Mouse (Mus musculus) central nervous system, embryonic 11.5 days (tissue): ENCODE results near the gene Tbc1d2. TPM values are rescaled to one million over a fixed set of nuclear protein-coding genes. Genes with fewer than 3 reads are reported as not detected.

Experiments used
- polyA plus RNA-seq: library from polyadenylated mRNA; depleted of rRNA; stranded (reverse); fragments of >200 nt; gene quantifications from 2 replicates; pipeline ENCODE4 v1.2.3, GENCODE M21; 2012; rRNA removed

Tbc1d2 gene
- 0.49 and 1.0 TPM in 2 replicates for polyA plus RNA-seq

GRCm38 (mm10) chr4:46650086-46650753, at the start of gene Tbc1d2:
Gene Tbc1d2 (minus strand): TSS chr4:46650209.

GRCm38 (mm10) chr4:46601844-46602423, 48.1 kb downstream of the Tbc1d2 start, which contains the start of gene Coro2a:
Gene Coro2a (minus strand): TSS chr4:46602202.

Other genes starting within 250 kb of the Tbc1d2 start
- gene Hemgn, start 236.7 kb downstream of the Tbc1d2 start, polyA plus RNA-seq = 19.1 and 21.8 TPM in 2 replicates
- 216 and 731 TPM in 2 replicates for gene Anp32b, start 199.3 kb downstream of the Tbc1d2 start, polyA plus RNA-seq
- 50.2 and 73.0 TPM in 2 replicates for gene Nans, start 161.0 kb downstream of the Tbc1d2 start, polyA plus RNA-seq
- 0.80 and 0.93 TPM in 2 replicates for gene Trim14, start 114.1 kb downstream of the Tbc1d2 start, polyA plus RNA-seq
- gene Coro2a, start 48.0 kb downstream of the Tbc1d2 start, polyA plus RNA-seq = 3.7 and 4.9 TPM in 2 replicates